Mouse (Mus musculus) stomach, adult 2 months (tissue): ENCODE data around the gene Gm12355. TPM values are rescaled to one million over a fixed set of nuclear protein-coding genes. Genes with fewer than 3 reads are reported as not detected.

Experiments used
- polyA plus RNA-seq: library from polyadenylated mRNA; depleted of rRNA; stranded (reverse); fragments of >200 nt; gene quantifications from 2 replicates; pipeline ENCODE4 v1.2.3, GENCODE M21; 2012; rRNA removed

The Gm12355 gene
- polyA plus RNA-seq: not detected in 2 replicates

DNA sequence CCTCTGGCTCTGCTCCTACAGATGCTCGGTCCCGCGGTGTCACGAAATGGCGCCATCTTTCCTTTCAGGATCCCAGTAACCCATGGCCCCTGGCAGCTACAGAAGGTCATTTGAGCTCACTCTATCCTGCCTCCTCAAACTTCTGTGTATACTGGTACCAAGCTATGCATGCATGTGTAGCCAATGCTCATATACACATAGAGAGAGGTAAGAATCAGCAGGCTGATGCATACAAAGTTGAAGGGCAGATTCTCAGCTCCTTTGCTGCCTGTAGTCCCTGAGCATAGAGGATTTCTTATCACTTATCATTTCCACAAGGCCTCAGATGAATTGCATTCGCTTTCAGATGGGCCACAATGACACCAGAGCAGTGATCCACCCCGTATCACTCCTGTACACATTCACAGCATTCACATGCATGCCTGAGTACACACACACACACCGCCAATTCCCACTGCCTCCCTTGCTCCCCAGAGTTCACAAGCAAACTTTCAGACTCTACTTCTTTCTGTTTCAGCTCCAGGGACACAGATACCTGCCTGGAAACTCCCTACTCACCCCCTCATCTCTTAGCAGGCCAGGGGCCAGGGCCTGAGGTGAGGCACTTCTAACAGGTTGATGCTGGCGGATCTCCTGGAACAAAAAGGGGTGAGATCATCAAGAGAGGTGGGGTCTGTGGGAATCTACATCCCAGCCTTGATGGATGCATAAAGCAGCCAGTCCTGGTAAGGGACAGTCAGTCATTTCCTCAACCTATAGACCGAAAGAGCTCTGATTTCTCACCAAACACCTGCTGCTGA, at the start of gene Gm12355, which contains the start of gene Gsdma3:
Gm12355 (minus strand) TSS at position 51 of the 800 bp plus-strand sequence.
Gsdma3 (plus strand) TSS at position 750 of the 800 bp plus-strand sequence.

DNA sequence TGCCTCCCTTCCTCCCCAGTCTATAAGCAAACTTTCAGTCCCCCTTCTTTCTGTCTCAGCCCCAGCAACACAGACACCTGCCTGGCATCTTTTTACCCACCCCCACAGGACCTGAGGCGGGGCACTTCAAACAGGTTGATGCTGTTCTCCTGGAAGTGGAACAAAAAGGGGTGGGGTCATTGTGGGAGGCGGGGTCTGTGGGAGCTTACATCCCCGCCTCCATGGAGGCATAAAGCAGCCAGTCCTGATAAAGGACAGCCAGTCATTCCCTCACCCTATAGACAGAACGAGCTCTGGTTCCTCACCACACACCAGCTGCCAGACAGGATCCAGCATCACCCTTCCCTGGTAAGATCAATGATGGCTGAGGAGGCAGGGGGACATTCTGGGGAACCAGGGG, 38.6 kb upstream of the Gm12355 start, which contains the start of gene Gsdma:
Gsdma (plus strand) TSS at position 261 of the 400 bp plus-strand sequence.

DNA sequence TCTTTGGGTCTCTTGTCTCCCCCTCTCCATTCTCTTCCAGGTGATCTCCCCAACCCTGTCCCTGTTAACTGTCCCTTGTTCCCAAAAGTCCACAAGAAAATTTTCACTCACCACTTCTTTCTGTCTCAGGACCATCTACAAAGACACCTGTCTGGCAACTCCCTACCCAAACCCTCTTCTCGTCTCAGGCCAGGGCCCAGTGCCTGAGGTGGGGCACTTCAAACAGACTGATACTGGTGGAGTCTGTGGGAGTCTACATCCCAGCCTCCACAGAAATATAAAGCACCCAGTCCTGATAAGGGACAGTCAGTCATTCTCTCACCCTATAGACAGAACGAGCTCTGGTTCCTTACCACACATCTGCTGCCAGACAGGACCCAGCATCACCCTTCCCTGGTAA, 21.0 kb upstream of the Gm12355 start, which contains the start of gene Gsdma2:
Gsdma2 (plus strand) TSS at position 301 of the 400 bp plus-strand sequence.

DNA sequence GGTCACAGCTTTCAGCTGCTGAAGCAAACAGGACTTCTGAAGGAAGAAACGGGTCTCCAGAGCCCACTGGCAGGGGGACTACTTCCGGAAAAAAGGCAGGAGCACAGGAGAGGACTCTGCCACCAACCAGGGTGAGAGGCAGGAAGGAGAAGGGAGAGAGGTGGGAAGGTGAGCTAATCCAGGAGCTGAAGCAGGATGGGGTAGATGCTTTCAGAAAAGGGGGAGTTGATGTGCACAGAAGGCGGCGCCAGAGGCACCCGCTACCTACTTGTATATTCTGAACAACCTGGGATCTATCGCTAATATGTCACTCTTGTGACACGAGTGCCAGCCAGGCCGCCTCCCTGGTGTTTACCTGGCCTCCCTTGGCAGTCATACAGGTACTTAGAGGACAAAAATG, 27.5 kb downstream of the Gm12355 start, which contains the start of gene Lrrc3c:
Lrrc3c (plus strand) TSS at position 301 of the 400 bp plus-strand sequence.

DNA sequence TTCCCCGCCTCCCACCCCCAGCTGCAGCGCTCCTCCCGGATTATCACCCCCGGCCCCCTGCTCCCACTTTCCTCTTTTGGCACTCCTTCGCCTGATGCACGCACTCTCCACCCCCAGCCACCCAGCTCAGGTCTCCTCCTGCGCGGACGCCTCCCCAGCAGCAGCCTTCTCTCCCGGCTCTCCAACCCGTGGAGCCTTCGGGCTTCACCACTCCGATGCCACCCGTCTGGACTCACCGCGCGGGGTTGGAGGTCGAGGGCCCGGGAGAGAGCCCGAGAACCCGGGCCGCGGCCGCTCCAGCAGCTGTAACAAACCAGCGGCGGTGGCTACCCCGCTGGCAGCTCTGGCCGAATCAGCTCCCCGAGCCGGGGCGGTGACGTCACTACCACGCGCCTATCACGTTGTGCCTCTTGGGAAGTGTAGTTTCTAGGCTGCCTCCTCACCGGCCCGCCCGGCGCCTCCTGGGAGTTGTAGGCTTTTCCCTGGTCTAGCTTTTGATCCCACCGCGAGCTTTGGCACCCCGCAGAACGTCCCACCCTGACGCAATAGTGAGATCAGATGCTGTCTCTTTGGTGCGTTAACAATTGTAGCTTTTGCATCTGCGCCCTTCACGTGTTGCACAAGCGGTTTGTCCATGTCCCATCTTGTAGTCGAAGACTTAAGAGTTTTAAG, 38.4 kb downstream of the Gm12355 start, which contains the start of gene Ormdl3:
Ormdl3 (minus strand) TSS at position 477 of the 672 bp plus-strand sequence.

Other genes with a start within 250 kb of the Gm12355 start
- gene Tcap, start 241.8 kb downstream of the Gm12355 start, polyA plus RNA-seq: 32.7 and 42.1 TPM in 2 replicates
- gene Pnmt, start 239.2 kb downstream of the Gm12355 start, polyA plus RNA-seq: 0.16 TPM in 1 of 2 replicates, not detected in the other
- gene Pgap3, start 225.2 kb downstream of the Gm12355 start, polyA plus RNA-seq: 17.5 and 17.6 TPM in 2 replicates
- 31.2 and 35.3 TPM in 2 replicates for gene Erbb2, start 213.2 kb downstream of the Gm12355 start, polyA plus RNA-seq
- 22.9 and 23.3 TPM in 2 replicates for gene Mien1, start 186.7 kb downstream of the Gm12355 start, polyA plus RNA-seq
- gene Grb7, start 179.3 kb downstream of the Gm12355 start, polyA plus RNA-seq: 30.1 and 30.4 TPM in 2 replicates
- gene Ikzf3, start 79.6 kb downstream of the Gm12355 start, polyA plus RNA-seq: 0.21 and 0.39 TPM in 2 replicates
- not detected in 2 replicates for gene Zpbp2, start 74.6 kb downstream of the Gm12355 start, polyA plus RNA-seq
- gene Ormdl3, start 38.3 kb downstream of the Gm12355 start, polyA plus RNA-seq: 25.0 and 29.7 TPM in 2 replicates
- gene Lrrc3c, start 27.4 kb downstream of the Gm12355 start, polyA plus RNA-seq: not detected in 2 replicates
- 0.05 TPM in 1 of 2 replicates, not detected in the other for gene Gsdma3, start 699 bp upstream of the Gm12355 start, polyA plus RNA-seq
- gene Gsdma2, start 21.1 kb upstream of the Gm12355 start, polyA plus RNA-seq: 1,555 and 1,561 TPM in 2 replicates
- 10.1 and 13.1 TPM in 2 replicates for gene Gsdma, start 38.7 kb upstream of the Gm12355 start, polyA plus RNA-seq
- 80.1 and 85.7 TPM in 2 replicates for gene Psmd3, start 56.9 kb upstream of the Gm12355 start, polyA plus RNA-seq
- 0.05 and 0.17 TPM in 2 replicates for gene Csf3, start 75.6 kb upstream of the Gm12355 start, polyA plus RNA-seq
- gene Med24, start 103.8 kb upstream of the Gm12355 start, polyA plus RNA-seq: 39.7 and 42.3 TPM in 2 replicates
- gene Thra, start 115.0 kb upstream of the Gm12355 start, polyA plus RNA-seq: 39.6 and 53.6 TPM in 2 replicates
- gene Nr1d1, start 149.7 kb upstream of the Gm12355 start, polyA plus RNA-seq: 41.8 and 51.0 TPM in 2 replicates
- gene Msl1, start 169.9 kb upstream of the Gm12355 start, polyA plus RNA-seq: 13.0 and 27.7 TPM in 2 replicates
- gene Casc3, start 179.2 kb upstream of the Gm12355 start, polyA plus RNA-seq: 12.8 and 15.0 TPM in 2 replicates
- gene Rapgefl1, start 211.1 kb upstream of the Gm12355 start, polyA plus RNA-seq: 27.1 and 44.2 TPM in 2 replicates
- 8.5 and 14.1 TPM in 2 replicates for gene Wipf2, start 238.0 kb upstream of the Gm12355 start, polyA plus RNA-seq